Mouse (Mus musculus): Measurements from ENCODE around the gene Bahcc1.
A peak's percentile ranks its signal among the peaks of the same experiment; 100 is the strongest.

Gene Bahcc1

DNA sequence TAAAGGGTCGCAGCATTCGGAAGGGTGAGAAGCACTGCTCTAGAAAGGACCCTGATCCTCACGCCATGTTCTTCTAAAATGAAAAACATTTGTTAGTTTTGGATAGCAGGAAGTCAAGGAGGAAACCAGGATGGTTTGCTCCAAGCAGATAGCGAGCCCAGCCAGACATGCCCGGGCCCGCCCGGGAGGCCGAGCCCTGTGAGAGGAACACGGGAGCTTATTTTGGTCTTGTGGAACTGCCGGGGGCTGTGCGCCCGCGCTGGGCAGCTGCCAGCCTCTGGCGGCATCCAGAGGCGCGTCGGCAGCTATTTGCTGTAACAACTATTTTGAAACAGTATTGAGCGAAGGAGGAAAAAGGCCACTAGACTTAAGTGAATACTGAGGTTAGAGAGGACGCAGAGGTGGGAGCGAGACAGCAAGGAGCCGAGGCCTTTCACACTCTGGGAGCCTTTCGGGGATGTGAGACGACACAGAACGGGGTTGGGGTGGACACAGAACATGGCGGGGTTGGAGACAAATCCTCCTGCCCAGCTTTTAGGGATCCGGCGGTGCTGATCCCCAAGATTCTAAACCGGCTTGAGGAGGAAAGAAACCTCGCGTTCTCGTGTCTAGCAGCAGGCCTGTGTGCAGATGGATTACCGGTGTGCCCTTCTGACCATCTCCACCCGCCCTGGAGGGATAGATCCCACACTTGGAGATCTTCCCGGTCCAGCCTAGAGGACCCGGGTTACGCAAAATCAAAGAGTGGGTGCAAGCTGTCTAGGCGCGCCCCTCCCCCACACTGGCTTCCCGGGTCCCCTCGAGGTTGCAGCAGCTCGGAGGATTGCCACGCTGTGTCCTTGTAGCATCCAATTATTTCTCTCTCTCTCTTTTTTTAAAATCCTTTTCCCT lies 2.6 kb upstream of the Bahcc1 start:
- peak; percentile 87 for DNase-seq

DNA sequence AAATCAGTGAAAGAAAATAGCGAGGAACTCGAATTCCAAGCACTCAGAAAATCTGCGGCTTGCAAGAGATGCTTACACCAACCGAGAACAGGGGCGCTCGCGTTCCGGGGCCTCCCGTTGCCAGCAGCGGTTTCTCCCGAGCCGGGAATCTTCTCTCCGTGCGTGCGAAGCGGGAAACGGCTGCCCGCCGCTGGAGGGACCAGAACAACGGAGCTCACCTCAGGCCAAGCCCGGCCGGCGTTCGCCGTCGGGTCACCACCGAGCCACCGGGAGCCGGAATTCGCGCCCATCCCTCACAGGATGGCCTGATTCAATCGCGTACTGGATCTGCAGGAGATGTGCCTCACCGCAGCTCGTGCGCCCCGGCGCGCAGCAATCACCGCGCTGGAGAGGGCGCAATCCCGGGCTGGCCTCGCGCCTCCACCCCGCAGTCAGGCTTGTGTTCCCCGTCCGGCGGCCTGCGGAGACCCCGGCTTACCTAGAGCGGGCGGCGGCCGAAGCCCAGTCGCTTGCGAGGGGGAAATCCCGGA lies 1.8 kb upstream of the Bahcc1 start:
- DNase-seq = no peak

DNA sequence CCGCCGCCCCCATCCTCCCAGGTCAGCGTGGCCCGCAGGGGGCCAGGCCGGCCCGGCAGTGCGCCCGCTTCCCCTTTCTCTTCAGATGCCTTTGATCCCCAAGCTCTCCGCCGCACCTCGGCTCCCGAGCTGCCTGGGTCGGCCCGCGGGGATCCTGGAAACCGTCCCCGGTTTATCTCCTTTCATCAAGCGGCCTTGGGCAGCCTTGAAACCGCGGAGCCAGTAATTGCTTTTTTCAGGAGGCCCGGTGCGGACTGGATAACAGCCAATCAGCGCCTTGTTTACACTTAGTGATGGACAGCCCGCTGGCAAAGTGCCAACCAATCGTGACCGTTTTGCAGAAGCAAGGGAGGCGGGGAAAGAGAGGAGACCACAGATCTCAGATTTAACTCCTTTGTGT lies 1.4 kb upstream of the Bahcc1 start:
- peak; percentile 100 for DNase-seq

GRCm38 (mm10) chr11:120233441-120234135 lies 841 bp downstream of the Bahcc1 start:
- peak; percentile 77 for DNase-seq

GRCm38 (mm10) chr11:120234136-120234775 lies 1.5 kb downstream of the Bahcc1 start:
- DNase-seq = peak; percentile 83

GRCm38 (mm10) chr11:120234776-120235181 lies 2.0 kb downstream of the Bahcc1 start:
- peak; percentile 83 for DNase-seq

GRCm38 (mm10) chr11:120235385-120236113 lies 2.8 kb downstream of the Bahcc1 start:
- DNase-seq = peak; percentile 85

- DNase-seq = no peak
These were observed 3.3 kb downstream of the Bahcc1 start for GRCm38 (mm10) chr11:120236114-120236437.

GRCm38 (mm10) chr11:120236438-120237165 lies 3.9 kb downstream of the Bahcc1 start:
- peak; percentile 82 for DNase-seq

GRCm38 (mm10) chr11:120237166-120238131 lies 4.7 kb downstream of the Bahcc1 start:
- peak; percentile 80 for DNase-seq

DNA sequence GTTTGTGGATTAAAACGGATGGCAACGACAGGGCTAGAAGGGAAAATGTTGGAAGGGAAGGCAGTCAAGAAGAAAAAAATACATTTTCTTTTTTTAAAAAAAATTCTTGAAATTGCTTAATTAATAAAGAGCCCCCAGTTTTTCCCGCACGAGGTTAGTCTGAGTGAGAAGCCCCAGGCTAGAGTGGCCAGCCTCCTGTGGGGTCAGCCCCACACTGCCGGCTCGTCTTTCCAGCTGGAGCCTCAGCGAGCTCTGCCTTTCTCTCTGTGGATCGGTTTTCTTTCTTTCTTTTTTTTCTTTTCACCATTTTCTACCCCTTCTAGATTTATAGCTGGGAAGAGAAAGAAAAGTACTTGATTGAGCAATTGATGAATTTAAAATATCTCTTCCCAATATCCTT lies 5.6 kb downstream of the Bahcc1 start:
- DNase-seq = no peak

GRCm38 (mm10) chr11:120238751-120239359 lies 6.1 kb downstream of the Bahcc1 start:
- DNase-seq = peak; percentile 63

GRCm38 (mm10) chr11:120239581-120239991 lies 6.8 kb downstream of the Bahcc1 start:
- DNase-seq = no peak

DNA sequence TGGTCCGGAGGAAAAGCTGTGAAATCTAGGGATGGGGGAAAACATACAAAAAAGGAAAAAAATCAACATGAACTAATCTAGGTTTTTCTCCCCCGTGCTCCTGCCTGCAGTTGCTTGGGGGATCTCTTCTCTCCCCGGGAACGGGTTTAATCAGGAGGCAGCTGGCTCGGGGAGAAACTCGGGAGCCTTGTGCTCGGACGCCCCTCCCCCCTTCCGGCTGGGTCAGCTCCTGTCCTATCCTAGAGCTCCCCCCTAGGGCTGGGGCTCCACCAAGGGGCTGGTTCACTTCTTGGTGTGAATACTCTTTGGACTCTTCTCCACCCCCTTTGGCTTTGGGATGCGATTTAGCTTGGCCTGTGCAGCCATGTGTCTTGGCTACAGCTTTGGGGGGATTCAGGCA lies 7.5 kb downstream of the Bahcc1 start:
- DNase-seq = peak; percentile 77

GRCm38 (mm10) chr11:120240941-120241890 lies 8.5 kb downstream of the Bahcc1 start:
- DNase-seq = peak; percentile 60

- no peak for DNase-seq
These were observed 9.4 kb downstream of the Bahcc1 start for GRCm38 (mm10) chr11:120241981-120242725.

- no peak for DNase-seq
These were observed 10.2 kb downstream of the Bahcc1 start for GRCm38 (mm10) chr11:120242726-120243530.

- DNase-seq = no peak
These were observed 10.7 kb downstream of the Bahcc1 start for GRCm38 (mm10) chr11:120243531-120243820.

Data from kidney, adult 18-20 months (tissue).